Mouse (Mus musculus): ENCODE data around the gene Rnaset2b. TPM values are rescaled to one million over a fixed set of nuclear protein-coding genes. Genes with fewer than 3 reads are reported as not detected.

Rnaset2b gene
- total RNA-seq, 2 experiments from 2014 or later, result 41.0 to 49.7 TPM

Other genes starting within 250 kb of the Rnaset2b start
- 10 to 100 TPM; 51.0 to 56.6 TPM for gene Ezr, start 187.8 kb upstream of the Rnaset2b start, total RNA-seq (2021)
- 10 to 100 TPM; 34.3 to 34.7 TPM for gene Rsph3b, start 22.0 kb upstream of the Rnaset2b start, total RNA-seq (2021)
- gene Tagap1, start 9.5 kb upstream of the Rnaset2b start, total RNA-seq (2021), result 10 to 100 TPM; 22.1 to 22.3 TPM
- under 1 TPM; 0.34 to 0.36 TPM for gene Gm49721, start 8.3 kb downstream of the Rnaset2b start, total RNA-seq (2021)
- gene Gm1604a, start 54.9 kb downstream of the Rnaset2b start, total RNA-seq (2021), result 1 to 10 TPM; 1.2 TPM
- 10 to 100 TPM; 27.0 to 27.4 TPM for gene Rps6ka2, start 199.5 kb downstream of the Rnaset2b start, total RNA-seq (2021)